Mouse (Mus musculus) liver, adult 2 months (tissue): ENCODE results near the gene Wfdc1.

Experiments
- CTCF ChIP-seq: fragments of 200-500 bp; IDR thresholded peaks from 2 replicates; pipeline ENCODE4 v1.5.1; 2011; ENCODE audit warnings: low read depth, low read length, control low read depth
- POLR2A ChIP-seq: fragments of 200-500 bp; IDR thresholded peaks from 2 replicates; pipeline ENCODE4 v1.6.1; 2011; ENCODE audit warnings: low read length, control low read depth; ENCODE audit not compliant: insufficient read depth; ENCODE audit errors: extremely low read depth

- TF ChIP-seq CTCF (no peak), POLR2A (no peak)
Observed at GRCm38 (mm10) chr8:119623061-119623460, 43.1 kb upstream of the Wfdc1 start.
